Mouse (Mus musculus): ENCODE measurements at regions not wholly inside any gene's neighbourhood (a gene's known extent, or its start where the extent isn't known, plus 50 kb on each side); places are given as distances from the start of the nearest gene placed in this dataset.

DNA sequence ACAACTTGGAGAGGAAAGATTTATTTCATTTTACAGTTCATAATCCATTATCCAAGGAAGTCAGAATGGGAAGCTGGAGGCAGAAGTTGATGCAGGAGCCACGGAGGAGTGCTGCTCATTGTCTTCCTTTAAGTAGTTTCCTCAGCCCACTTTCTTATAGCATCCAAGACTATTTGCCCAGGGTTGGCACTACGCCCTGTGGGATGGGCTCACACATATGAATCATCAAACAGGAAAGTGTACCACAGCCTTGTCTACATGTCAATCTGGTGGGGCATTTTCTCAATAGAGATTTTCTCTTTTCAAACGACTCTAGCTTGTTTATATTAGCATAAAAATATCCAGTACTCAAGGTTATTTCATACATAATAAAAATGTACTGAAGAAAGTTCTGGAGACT lies 88.2 kb upstream of the Asb5 start:
- DNase-seq (ENCODE audit: low spot score) (no peak), ATAC-seq (ENCODE audit: low FRiP score) (no peak)
- Histone ChIP-seq H3K36me3 (ENCODE audit: insufficient read depth, low read length) (no peaks in the 10 kb centered on the region), H3K9me3 (ENCODE audit: low read length) (no peaks in the 10 kb centered on the region), H3K9ac (replicated peaks; ENCODE audit: low read length, poor library complexity, severe bottlenecking) (no peak overlapping the region), H3K4me1 (ENCODE audit: insufficient read depth, low read length) (no peaks in the 10 kb centered on the region), H3K4me2 (ENCODE audit: low read depth, low read length, poor library complexity, severe bottlenecking) (no peak overlapping the region), H3K27ac (ENCODE audit: low read depth, low read length) (no peak overlapping the region), H3K27me3 (ENCODE audit: insufficient read depth, low read length) (no peaks in the 10 kb centered on the region), H3K4me3 (ENCODE audit: low read depth, low read length) (no peak overlapping the region)
- no peak for TF ChIP-seq CTCF (IDR thresholded peaks at IDR 0.05)
- 77% methylated on average over 3 of the region's 3 CpGs for WGBS

DNA sequence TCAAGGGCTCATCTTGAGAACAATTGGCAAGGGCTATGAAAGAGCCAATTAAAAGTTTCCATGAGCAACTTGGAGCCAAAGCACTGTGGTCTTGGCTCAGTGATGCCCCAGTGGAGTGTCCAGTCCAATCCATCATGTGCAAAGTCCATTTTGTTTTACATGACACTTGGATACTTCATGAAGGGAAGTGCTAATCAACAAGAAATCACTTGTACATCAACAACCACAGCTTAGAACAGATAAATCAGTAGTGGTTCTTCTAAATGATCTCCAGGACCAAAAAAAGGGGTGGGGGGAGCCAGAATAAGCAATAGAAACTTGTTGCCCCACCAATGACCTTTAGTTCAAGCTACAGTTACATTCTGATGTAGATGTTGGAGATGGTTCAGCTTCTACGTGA lies 87.0 kb upstream of the Asb5 start:
- TF ChIP-seq CTCF (IDR thresholded peaks at IDR 0.05) = no peak
- H3K9me3 ChIP-seq (ENCODE audit: low read length) = no peaks in the 10 kb centered on the region
- DNase-seq (ENCODE audit: low spot score) (peak; percentile 1), ATAC-seq (ENCODE audit: low FRiP score) (no peak)
- H3K4me1 ChIP-seq (ENCODE audit: insufficient read depth, low read length) = no peaks in the 10 kb centered on the region
- H3K9ac ChIP-seq (replicated peaks; ENCODE audit: low read length, poor library complexity, severe bottlenecking) = no peak overlapping the region
- no peaks in the 10 kb centered on the region for H3K36me3 ChIP-seq (ENCODE audit: insufficient read depth, low read length)
- no peaks in the 10 kb centered on the region for H3K27me3 ChIP-seq (ENCODE audit: insufficient read depth, low read length)
- no peak overlapping the region for H3K4me2 ChIP-seq (ENCODE audit: low read depth, low read length, poor library complexity, severe bottlenecking)
- 89% methylated on average over 1 of the region's 1 CpGs for WGBS
- no peak overlapping the region for H3K27ac ChIP-seq (ENCODE audit: low read depth, low read length)
- H3K4me3 ChIP-seq (ENCODE audit: low read depth, low read length) = no peak overlapping the region

DNA sequence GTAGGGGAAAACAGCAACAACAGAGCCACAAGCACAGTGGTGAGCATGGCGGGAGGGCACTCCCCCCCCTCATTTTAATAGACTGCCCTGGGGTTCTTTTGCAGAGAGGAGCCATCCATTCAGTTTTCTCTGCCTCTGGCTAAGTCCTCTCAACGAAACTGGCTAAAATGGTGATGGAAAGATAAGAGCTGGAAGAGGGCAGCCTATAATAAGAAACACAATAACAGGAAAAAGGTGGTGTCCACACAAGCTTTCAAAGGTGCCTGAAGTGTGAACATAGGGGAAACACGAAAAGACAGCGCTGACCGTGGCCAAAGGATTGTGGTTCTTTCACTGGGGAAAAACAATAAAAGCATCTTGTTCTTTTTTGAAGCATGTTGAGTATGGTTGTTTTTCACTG lies 83.0 kb upstream of the Asb5 start:
- 15% methylated on average over 5 of the region's 5 CpGs for WGBS
- H3K4me3 ChIP-seq (ENCODE audit: low read depth, low read length) = no peak overlapping the region
- H3K4me1 ChIP-seq (ENCODE audit: insufficient read depth, low read length) = no peaks in the 10 kb centered on the region
- no peaks in the 10 kb centered on the region for H3K9me3 ChIP-seq (ENCODE audit: low read length)
- DNase-seq (ENCODE audit: low spot score) (no peak), ATAC-seq (ENCODE audit: low FRiP score) (no peak)
- no peak for TF ChIP-seq CTCF (IDR thresholded peaks at IDR 0.05)
- no peak overlapping the region for H3K4me2 ChIP-seq (ENCODE audit: low read depth, low read length, poor library complexity, severe bottlenecking)
- H3K36me3 ChIP-seq (ENCODE audit: insufficient read depth, low read length) = no peaks in the 10 kb centered on the region
- no peak overlapping the region for H3K27ac ChIP-seq (ENCODE audit: low read depth, low read length)
- H3K9ac ChIP-seq (replicated peaks; ENCODE audit: low read length, poor library complexity, severe bottlenecking) = no peak overlapping the region
- no peaks in the 10 kb centered on the region for H3K27me3 ChIP-seq (ENCODE audit: insufficient read depth, low read length)

- no peak overlapping the region for H3K4me3 ChIP-seq (ENCODE audit: low read depth, low read length)
- TF ChIP-seq CTCF (IDR thresholded peaks at IDR 0.05) = no peak
- no peak overlapping the region for H3K4me2 ChIP-seq (ENCODE audit: low read depth, low read length, poor library complexity, severe bottlenecking)
- H3K4me1 ChIP-seq (ENCODE audit: insufficient read depth, low read length) = no peaks in the 10 kb centered on the region
- H3K9ac ChIP-seq (replicated peaks; ENCODE audit: low read length, poor library complexity, severe bottlenecking) = no peak overlapping the region
- H3K9me3 ChIP-seq (ENCODE audit: low read length) = no peaks in the 10 kb centered on the region
- no peaks in the 10 kb centered on the region for H3K27me3 ChIP-seq (ENCODE audit: insufficient read depth, low read length)
- ATAC-seq (ENCODE audit: low FRiP score) (no peak), DNase-seq (ENCODE audit: low spot score) (no peak)
- H3K36me3 ChIP-seq (ENCODE audit: insufficient read depth, low read length) = no peaks in the 10 kb centered on the region
- H3K27ac ChIP-seq (ENCODE audit: low read depth, low read length) = no peak overlapping the region
Measured at GRCm38 (mm10) chr8:54449811-54450210, 79.6 kb upstream of the Asb5 start.

- DNase-seq (ENCODE audit: low spot score) = peak; percentile 36
- WGBS = 30% methylated on average over 9 of the region's 9 CpGs
- H3K27me3 ChIP-seq (ENCODE audit: insufficient read depth, low read length) = no peaks in the 10 kb centered on the region
Measured at GRCm38 (mm10) chr8:54451323-54452021, 77.9 kb upstream of the Asb5 start.

GRCm38 (mm10) chr8:54464977-54465376 lies 64.4 kb upstream of the Asb5 start:
- Histone ChIP-seq H3K9me3 (ENCODE audit: low read length) (no peaks in the 10 kb centered on the region), H3K27me3 (ENCODE audit: insufficient read depth, low read length) (no peaks in the 10 kb centered on the region), H3K4me2 (ENCODE audit: low read depth, low read length, poor library complexity, severe bottlenecking) (no peak overlapping the region), H3K27ac (ENCODE audit: low read depth, low read length) (no peak overlapping the region), H3K36me3 (ENCODE audit: insufficient read depth, low read length) (no peaks in the 10 kb centered on the region), H3K4me3 (ENCODE audit: low read depth, low read length) (no peak overlapping the region), H3K9ac (replicated peaks; ENCODE audit: low read length, poor library complexity, severe bottlenecking) (no peak overlapping the region), H3K4me1 (ENCODE audit: insufficient read depth, low read length) (no peaks in the 10 kb centered on the region)
- DNase-seq (ENCODE audit: low spot score) (no peak), ATAC-seq (ENCODE audit: low FRiP score) (no peak)
- WGBS = 63% methylated on average over 5 of the region's 5 CpGs
- no peak for TF ChIP-seq CTCF (IDR thresholded peaks at IDR 0.05)

More at GRCm38 (mm10) chr8:54451323-54452021, 77.9 kb upstream of the Asb5 start:
- no peak overlapping the region for H3K9ac ChIP-seq (replicated peaks; ENCODE audit: low read length, poor library complexity, severe bottlenecking)
- no peak overlapping the region for H3K27ac ChIP-seq (ENCODE audit: low read depth, low read length)
- TF ChIP-seq CTCF (IDR thresholded peaks at IDR 0.05) = no peak
- no peak overlapping the region for H3K4me2 ChIP-seq (ENCODE audit: low read depth, low read length, poor library complexity, severe bottlenecking)
- no peaks in the 10 kb centered on the region for H3K9me3 ChIP-seq (ENCODE audit: low read length)
- no peaks in the 10 kb centered on the region for H3K36me3 ChIP-seq (ENCODE audit: insufficient read depth, low read length)
- ATAC-seq (ENCODE audit: low FRiP score) = 0 out of 2 replicates have a peak, but pooled peaks have one; percentile 20
- no peaks in the 10 kb centered on the region for H3K4me1 ChIP-seq (ENCODE audit: insufficient read depth, low read length)
- no peak overlapping the region for H3K4me3 ChIP-seq (ENCODE audit: low read depth, low read length)
